Mouse (Mus musculus) liver, postnatal 0 days (tissue): ENCODE measurements around the gene Mogat2. TPM values are rescaled to one million over a fixed set of nuclear protein-coding genes. Genes with fewer than 3 reads are reported as not detected.

Source experiments
- ATAC-seq: fragments of 200-750 bp; cut with Nextera tagmentation; 2 replicates; pipeline ENCODE4 v1.8.0; 2017; ENCODE audit warnings: mild to moderate bottlenecking, moderate library complexity
- DNase-seq: peaks from one replicate; pipeline ENCODE4 v3.0.0-alpha.2; 2016
- H3K27ac ChIP-seq: fragments of 300-500 bp; sonication (generic); 2 replicates; pipeline ENCODE4 v1.5.1; 2014; ENCODE audit warnings: antibody characterized with exemption, moderate library complexity, mild to moderate bottlenecking, low read depth
- H3K27me3 ChIP-seq: fragments of 300-500 bp; sonication (generic); 2 replicates; pipeline ENCODE4 v1.6.1; 2014; ENCODE audit warnings: low read length, control low read depth, mixed read lengths; ENCODE audit not compliant: insufficient read depth
- H3K36me3 ChIP-seq: fragments of 300-500 bp; sonication (generic); replicated peaks from 2 replicates; pipeline ENCODE4 v1.6.1; 2014; ENCODE audit warnings: mild to moderate bottlenecking, control low read depth, low read length, moderate library complexity, mixed read lengths; ENCODE audit not compliant: insufficient read depth
- H3K4me1 ChIP-seq: fragments of 300-500 bp; sonication (generic); 2 replicates; pipeline ENCODE4 v1.6.1; 2014; ENCODE audit warnings: antibody characterized with exemption, mild to moderate bottlenecking, control low read depth; ENCODE audit not compliant: insufficient read depth
- H3K4me2 ChIP-seq: fragments of 300-500 bp; sonication (generic); 2 replicates; pipeline ENCODE4 v1.6.1; 2014; ENCODE audit warnings: low read depth, mild to moderate bottlenecking, low read length, moderate library complexity, mixed read lengths
- H3K4me3 ChIP-seq: fragments of 300-500 bp; sonication (generic); 2 replicates; pipeline ENCODE4 v1.5.1; 2014; ENCODE audit warnings: low read depth, low read length
- H3K9ac ChIP-seq: fragments of 300-500 bp; sonication (generic); replicated peaks from 2 replicates; pipeline ENCODE4 v1.6.1; 2014; ENCODE audit warnings: mild to moderate bottlenecking, moderate library complexity
- H3K9me3 ChIP-seq: fragments of 300-500 bp; sonication (generic); 2 replicates; pipeline ENCODE4 v1.6.1; 2016; ENCODE audit warnings: mild to moderate bottlenecking, control low read depth, low read length, mixed read lengths
- CTCF ChIP-seq: sonication (generic); IDR thresholded peaks from 2 replicates; pipeline ENCODE4 v1.5.1; 2016; ENCODE audit warnings: antibody characterized with exemption, low read depth
- EP300 ChIP-seq: IDR thresholded peaks from 2 replicates; pipeline ENCODE4 v1.6.1; 2016; ENCODE audit warnings: antibody characterized with exemption, low read depth, mild to moderate bottlenecking
- WGBS: fragments of 180-500 bp; shearing (Covaris S2); extraction: QIAGEN DNeasy Blood & Tissue Kit; methylation state at CpG from one replicate; pipeline ENCODE4 v1.1.7; 2014; ENCODE audit not compliant: insufficient replicate concordance; 5-methylcytosine and 5-hydroxymethylcytosine counted together
- polyA plus RNA-seq: library from polyadenylated mRNA; unstranded; fragments of >200 nt; fragmentation: Nextera tagmentation; extraction: Ambion mirVana; gene quantifications from 2 replicates; pipeline ENCODE4 v1.2.1, GENCODE M21; 2015

Mogat2 gene
- polyA plus RNA-seq, 1 experiment from 2014 or later, result 4.0 TPM

GRCm38 (mm10) chr7:99187451-99187850, 51.0 kb downstream of the Mogat2 start:
- Histone ChIP-seq H3K36me3 (no peaks in the 10 kb centered on the region), H3K9ac (no peak overlapping the region), H3K4me1 (peaks cover 51% of the 10 kb centered on the region), H3K27ac (0 out of 2 replicates have a peak overlapping the region, but pooled peaks have one; percentile 1), H3K27me3 (no peaks in the 10 kb centered on the region), H3K4me2 (no peak overlapping the region), H3K4me3 (no peak overlapping the region), H3K9me3 (no peaks in the 10 kb centered on the region)
- no peak for TF ChIP-seq EP300
- ATAC-seq (no peak), DNase-seq (no peak)
- 80% methylated on average over 5 of the region's 5 CpGs for WGBS

GRCm38 (mm10) chr7:99185405-99185804, 53.0 kb downstream of the Mogat2 start:
- WGBS, result 79% methylated on average over 3 of the region's 3 CpGs
- TF ChIP-seq CTCF (no peak), EP300 (no peak)
- DNase-seq (no peak), ATAC-seq (no peak)
- Histone ChIP-seq H3K27ac (no peak overlapping the region), H3K36me3 (no peaks in the 10 kb centered on the region), H3K4me1 (peaks cover 44% of the 10 kb centered on the region), H3K4me2 (no peak overlapping the region), H3K4me3 (no peak overlapping the region), H3K27me3 (no peaks in the 10 kb centered on the region), H3K9ac (no peak overlapping the region), H3K9me3 (no peaks in the 10 kb centered on the region)

- ATAC-seq (no peak), DNase-seq (no peak)
- TF ChIP-seq CTCF, result no peak
- TF ChIP-seq EP300, result no peak
- Histone ChIP-seq H3K9me3 (no peaks in the 10 kb centered on the region), H3K27ac (no peak overlapping the region), H3K4me1 (peaks cover 30% of the 10 kb centered on the region), H3K9ac (no peak overlapping the region), H3K4me2 (peak overlapping the region; percentile 86), H3K27me3 (no peaks in the 10 kb centered on the region), H3K4me3 (no peak overlapping the region), H3K36me3 (no peaks in the 10 kb centered on the region)
- WGBS, result 36% methylated on average over 6 of the region's 6 CpGs
Measured at GRCm38 (mm10) chr7:99183751-99184150, 54.7 kb downstream of the Mogat2 start.

DNA sequence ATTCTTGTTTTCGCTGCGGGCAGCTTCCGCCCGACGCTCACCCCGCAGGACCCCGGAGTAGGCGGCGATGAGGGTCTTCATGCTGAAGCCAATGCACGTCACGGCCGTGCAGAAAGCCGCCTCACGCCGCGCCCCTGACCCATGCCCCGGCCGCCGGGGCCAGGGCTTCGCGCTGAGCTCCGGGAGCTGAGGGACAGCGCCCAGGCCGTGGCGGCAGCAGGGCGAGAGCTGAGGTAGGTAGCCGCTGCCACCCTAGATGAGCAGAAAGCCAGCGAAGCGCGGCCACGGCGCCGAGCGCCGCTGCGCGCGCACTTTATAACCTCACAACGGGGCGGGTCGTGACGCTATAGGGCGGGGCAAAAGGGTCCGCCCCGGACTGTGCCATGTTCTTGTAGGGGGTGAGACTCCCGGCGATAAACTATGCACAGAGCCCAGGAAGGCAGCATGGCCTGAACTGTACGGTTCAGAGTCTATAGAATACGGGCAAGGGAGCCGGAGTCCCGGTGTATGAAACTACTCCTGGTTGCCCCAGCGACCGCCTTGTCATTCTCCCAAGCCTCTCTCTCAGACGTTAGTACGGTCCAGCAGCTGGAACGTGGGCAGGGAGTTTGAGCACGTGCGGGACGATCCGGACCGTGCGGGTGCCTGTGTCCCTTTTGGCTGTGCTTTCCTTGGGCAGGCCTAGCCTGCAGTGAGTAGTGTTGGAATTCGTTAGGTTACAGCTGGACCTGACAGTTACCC, 55.8 kb downstream of the Mogat2 start, which contains the start of gene Dgat2:
Dgat2 (minus strand) TSS at position 288 of the 741 bp plus-strand sequence.
- TF ChIP-seq CTCF, result no peak
- TF ChIP-seq EP300, result peak; percentile 68
- H3K9me3 ChIP-seq, result no peaks in the 10 kb centered on the region
- peak within 1 kb of the TSS; percentile 76 for H3K9ac ChIP-seq
- DNase-seq, result peak; percentile 92
- WGBS, result under 1% methylated on average over 59 of the region's 63 CpGs
- peak within 1 kb of the TSS; percentile 67 for H3K4me3 ChIP-seq
- no peaks in the 10 kb centered on the region for H3K36me3 ChIP-seq
- H3K27ac ChIP-seq, result peak within 1 kb of the TSS; percentile 90
- ATAC-seq, result peak; percentile 91
- H3K4me1 ChIP-seq, result peaks cover 21% of the 10 kb centered on the region
- H3K4me2 ChIP-seq, result peak within 1 kb of the TSS; percentile 86
- H3K27me3 ChIP-seq, result no peaks in the 10 kb centered on the region

GRCm38 (mm10) chr7:99181619-99182431, 56.6 kb downstream of the Mogat2 start:
- peak overlapping the region; percentile 86 for H3K4me2 ChIP-seq
- H3K4me1 ChIP-seq, result peaks cover 13% of the 10 kb centered on the region
- TF ChIP-seq CTCF, result no peak
- no peak for TF ChIP-seq EP300
- no peaks in the 10 kb centered on the region for H3K36me3 ChIP-seq
- no peaks in the 10 kb centered on the region for H3K27me3 ChIP-seq
- DNase-seq (peak; percentile 60), ATAC-seq (peak; percentile 36)
- H3K9me3 ChIP-seq, result no peaks in the 10 kb centered on the region
- peak overlapping the region; percentile 67 for H3K4me3 ChIP-seq
- H3K9ac ChIP-seq, result peak overlapping the region; percentile 76
- H3K27ac ChIP-seq, result peak overlapping the region; percentile 90
- WGBS, result 15% methylated on average over 14 of the region's 14 CpGs

DNA sequence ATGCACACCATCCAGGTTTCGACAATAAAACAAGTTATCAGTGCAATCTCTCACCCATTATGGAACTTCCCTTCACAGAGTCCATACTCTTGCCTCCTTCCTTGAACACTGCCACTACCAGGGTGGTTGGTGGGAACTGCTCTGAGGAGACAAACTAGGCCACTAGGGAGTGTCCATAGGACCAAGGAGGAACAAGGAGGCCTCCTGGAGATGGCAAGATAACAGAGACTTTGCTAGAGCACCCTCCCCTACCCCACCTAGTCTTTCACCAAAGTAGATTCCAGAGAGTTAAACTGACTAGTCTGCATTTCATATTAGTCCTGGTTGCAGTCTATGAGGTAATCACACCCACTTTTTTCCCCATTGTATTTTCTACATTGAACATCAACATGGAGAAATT, 58.3 kb downstream of the Mogat2 start:
- peak overlapping the region; percentile 67 for H3K4me3 ChIP-seq
- H3K27ac ChIP-seq, result peak overlapping the region; percentile 26
- DNase-seq, result no peak
- ATAC-seq, result no peak
- 32% methylated on average over 1 of the region's 1 CpGs for WGBS
- H3K4me1 ChIP-seq, result peaks cover 20% of the 10 kb centered on the region
- no peaks in the 10 kb centered on the region for H3K27me3 ChIP-seq
- no peaks in the 10 kb centered on the region for H3K9me3 ChIP-seq
- 0 out of 2 replicates have a peak, but pooled peaks cover 2% of the 10 kb centered on the region for H3K36me3 ChIP-seq
- H3K9ac ChIP-seq, result peak overlapping the region; percentile 59; the same call in 1 of the 2 replicates
- no peak for TF ChIP-seq CTCF
- TF ChIP-seq EP300, result no peak
- peak overlapping the region; percentile 86 for H3K4me2 ChIP-seq
